Mouse (Mus musculus): Measurements from ENCODE around the gene Ube2e3.
A peak's percentile ranks its signal among the peaks of the same experiment; 100 is the strongest.

Gene Ube2e3

GRCm38 (mm10) chr2:78867726-78868510 lies at the start of gene Ube2e3:
TSS of gene Ube2e3 (plus strand) at chr2:78868124.
- DNase-seq (ENCODE audit: low read depth, low spot score), result no peak

- DNase-seq (ENCODE audit: low read depth, low spot score), result no peak
Observed at GRCm38 (mm10) chr2:78829887-78830286, 38.0 kb upstream of the Ube2e3 start.

GRCm38 (mm10) chr2:78841494-78842224 lies 26.3 kb upstream of the Ube2e3 start:
- DNase-seq (ENCODE audit: low read depth, low spot score), result no peak

- DNase-seq (ENCODE audit: low read depth, low spot score), result no peak
Observed at GRCm38 (mm10) chr2:78844365-78844764, 23.6 kb upstream of the Ube2e3 start.

GRCm38 (mm10) chr2:78845274-78845673 lies 22.6 kb upstream of the Ube2e3 start:
- DNase-seq (ENCODE audit: low read depth, low spot score), result no peak

- no peak for DNase-seq (ENCODE audit: low read depth, low spot score)
Observed at GRCm38 (mm10) chr2:78845717-78846116, 22.2 kb upstream of the Ube2e3 start.

GRCm38 (mm10) chr2:78854315-78854714 lies 13.6 kb upstream of the Ube2e3 start:
- no peak for DNase-seq (ENCODE audit: low read depth, low spot score)

- DNase-seq (ENCODE audit: low read depth, low spot score), result no peak
Observed at GRCm38 (mm10) chr2:78858628-78859027, 9.3 kb upstream of the Ube2e3 start.

GRCm38 (mm10) chr2:78859266-78860087 lies 8.4 kb upstream of the Ube2e3 start:
- DNase-seq (ENCODE audit: low read depth, low spot score), result no peak

- no peak for DNase-seq (ENCODE audit: low read depth, low spot score)
Observed at GRCm38 (mm10) chr2:78860088-78860372, 7.9 kb upstream of the Ube2e3 start.

GRCm38 (mm10) chr2:78864116-78864515 lies 3.8 kb upstream of the Ube2e3 start:
- DNase-seq (ENCODE audit: low read depth, low spot score), result no peak

GRCm38 (mm10) chr2:78864866-78865265 lies 3.1 kb upstream of the Ube2e3 start:
- DNase-seq (ENCODE audit: low read depth, low spot score), result no peak

GRCm38 (mm10) chr2:78868511-78868854 lies 559 bp downstream of the Ube2e3 start:
- no peak for DNase-seq (ENCODE audit: low read depth, low spot score)

- DNase-seq (ENCODE audit: low read depth, low spot score), result peak; percentile 82
Observed at GRCm38 (mm10) chr2:78868951-78869720, 1.2 kb downstream of the Ube2e3 start.

- no peak for DNase-seq (ENCODE audit: low read depth, low spot score)
Observed at GRCm38 (mm10) chr2:78869721-78870442, 2.0 kb downstream of the Ube2e3 start.

- DNase-seq (ENCODE audit: low read depth, low spot score), result no peak
Observed at GRCm38 (mm10) chr2:78870443-78871025, 2.6 kb downstream of the Ube2e3 start.

GRCm38 (mm10) chr2:78871971-78872860 lies 4.3 kb downstream of the Ube2e3 start:
- no peak for DNase-seq (ENCODE audit: low read depth, low spot score)

GRCm38 (mm10) chr2:78873946-78874345 lies 6.0 kb downstream of the Ube2e3 start:
- no peak for DNase-seq (ENCODE audit: low read depth, low spot score)

- DNase-seq (ENCODE audit: low read depth, low spot score), result no peak
Observed at GRCm38 (mm10) chr2:78876002-78876401, 8.1 kb downstream of the Ube2e3 start.

- no peak for DNase-seq (ENCODE audit: low read depth, low spot score)
Observed at GRCm38 (mm10) chr2:78882068-78882467, 14.1 kb downstream of the Ube2e3 start.
